Mouse (Mus musculus) forebrain, embryonic 12.5 days (tissue): ENCODE results near the gene Pigc. TPM values are rescaled to one million over a fixed set of nuclear protein-coding genes. Genes with fewer than 3 reads are reported as not detected.

Experiments
- ATAC-seq: fragments of 200-750 bp; cut with Nextera tagmentation; 2 replicates; pipeline ENCODE4 v1.8.0; 2017; ENCODE audit warnings: moderate TSS enrichment; ENCODE audit not compliant: low FRiP score
- H3K27ac ChIP-seq: fragments of 300-500 bp; sonication (generic); 2 replicates; pipeline ENCODE4 v1.5.1; 2016; ENCODE audit warnings: mild to moderate bottlenecking
- H3K27me3 ChIP-seq: fragments of 300-500 bp; sonication (generic); 2 replicates; pipeline ENCODE4 v1.6.1; 2016; ENCODE audit warnings: mild to moderate bottlenecking
- H3K36me3 ChIP-seq: fragments of 300-500 bp; sonication (generic); replicated peaks from 2 replicates; pipeline ENCODE4 v1.6.1; 2016; ENCODE audit warnings: mild to moderate bottlenecking
- H3K4me1 ChIP-seq: fragments of 300-500 bp; sonication (generic); 2 replicates; pipeline ENCODE4 v1.6.1; 2016
- H3K4me2 ChIP-seq: fragments of 300-500 bp; sonication (generic); 2 replicates; pipeline ENCODE4 v1.6.1; 2016; ENCODE audit warnings: mild to moderate bottlenecking, moderate library complexity
- H3K4me3 ChIP-seq: fragments of 300-500 bp; sonication (generic); replicated peaks from 2 replicates; pipeline ENCODE4 v1.5.1; 2016; ENCODE audit warnings: mild to moderate bottlenecking
- H3K9ac ChIP-seq: fragments of 300-500 bp; sonication (generic); 2 replicates; pipeline ENCODE4 v1.6.1; 2016; ENCODE audit warnings: mild to moderate bottlenecking
- H3K9me3 ChIP-seq: fragments of 300-500 bp; sonication (generic); 2 replicates; pipeline ENCODE4 v1.6.1; 2016
- WGBS: fragments of 180-500 bp; shearing (Covaris S2); methylation state at CpG from one replicate; pipeline ENCODE4 v1.1.7; 2016; 5-methylcytosine and 5-hydroxymethylcytosine counted together
- polyA plus RNA-seq: library from polyadenylated mRNA; unstranded; fragments of >200 nt; fragmentation: Nextera tagmentation; extraction: Ambion mirVana; gene quantifications from 2 replicates; pipeline ENCODE4 v1.2.1, GENCODE M21; 2016

Gene Pigc
- polyA plus RNA-seq, 1 experiment from 2014 or later = 29.4 TPM

GRCm38 (mm10) chr1:162003729-162004517 lies 34.9 kb downstream of the Pigc start:
- no peak for ATAC-seq
- H3K9me3 ChIP-seq = no peaks in the 10 kb centered on the region
- peak overlapping the region; percentile 68; the same call in 1 of the 2 replicates for H3K27ac ChIP-seq
- no peak overlapping the region for H3K4me3 ChIP-seq
- no peaks in the 10 kb centered on the region for H3K36me3 ChIP-seq
- no peak overlapping the region for H3K9ac ChIP-seq
- WGBS = 50% methylated on average over 14 of the region's 14 CpGs
- H3K4me2 ChIP-seq = no peak overlapping the region
- peaks cover 41% of the 10 kb centered on the region for H3K4me1 ChIP-seq
- H3K27me3 ChIP-seq = 0 out of 2 replicates have a peak, but pooled peaks cover 2% of the 10 kb centered on the region

GRCm38 (mm10) chr1:162004518-162004780 lies 35.5 kb downstream of the Pigc start:
- WGBS = 44% methylated on average over 7 of the region's 7 CpGs
- Histone ChIP-seq H3K4me3 (no peak overlapping the region), H3K27me3 (no peaks in the 10 kb centered on the region), H3K9ac (no peak overlapping the region), H3K36me3 (no peaks in the 10 kb centered on the region), H3K27ac (peak overlapping the region; percentile 68), H3K9me3 (no peaks in the 10 kb centered on the region), H3K4me1 (peaks cover 38% of the 10 kb centered on the region), H3K4me2 (no peak overlapping the region)
- ATAC-seq = no peak

DNA sequence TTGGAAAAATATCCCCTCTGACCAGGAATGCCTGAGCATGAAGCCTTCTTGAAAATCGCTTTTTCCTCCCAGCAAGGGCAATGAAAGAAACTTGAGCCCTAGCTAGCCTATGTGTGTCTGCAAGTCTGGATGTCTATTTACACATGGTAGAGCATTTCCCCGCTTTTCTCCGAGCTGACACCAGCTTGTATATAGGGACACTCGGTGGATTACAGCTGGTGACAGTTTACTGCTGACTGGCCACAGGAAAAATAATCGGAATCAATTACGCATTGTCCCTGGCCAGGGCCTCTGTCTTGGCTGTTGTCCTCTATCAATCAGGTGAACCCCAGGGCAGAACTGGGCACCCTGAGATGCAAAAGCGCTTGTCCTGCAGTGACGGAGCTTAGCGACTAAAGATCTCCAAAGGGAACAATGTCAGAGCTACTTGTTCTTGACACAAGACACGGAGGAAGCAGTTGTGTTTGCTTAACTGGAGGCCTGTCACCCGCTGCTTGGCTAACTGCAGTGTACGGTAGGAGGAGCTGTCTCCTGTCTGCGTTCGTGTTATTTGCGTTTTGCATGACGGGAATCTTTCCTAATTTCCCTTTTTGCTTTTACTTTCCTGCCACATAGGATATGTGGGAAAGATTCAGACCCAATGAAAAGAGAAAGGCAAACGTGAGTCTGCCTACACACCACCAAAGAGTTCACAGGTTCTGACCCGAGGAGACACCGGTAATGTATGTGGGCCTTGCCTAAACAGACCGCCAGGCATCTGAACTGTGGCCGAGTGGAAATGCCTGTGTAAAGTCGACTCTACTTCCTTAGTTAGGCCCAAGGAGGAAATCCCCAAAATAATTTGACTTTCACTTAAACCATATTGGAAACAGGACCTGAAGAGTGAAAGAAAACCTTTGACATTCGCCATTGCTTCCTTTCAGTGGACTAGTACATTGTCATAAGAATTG lies 36.1 kb downstream of the Pigc start:
- WGBS = 63% methylated on average over 23 of the region's 23 CpGs
- peak; percentile 43; the same call in 1 of the 2 replicates for ATAC-seq
- H3K27me3 ChIP-seq = no peaks in the 10 kb centered on the region
- H3K36me3 ChIP-seq = no peaks in the 10 kb centered on the region
- peak overlapping the region; percentile 15; the same call in 1 of the 2 replicates for H3K4me2 ChIP-seq
- no peak overlapping the region for H3K4me3 ChIP-seq
- H3K27ac ChIP-seq = peak overlapping the region; percentile 68
- H3K9ac ChIP-seq = 0 out of 2 replicates have a peak overlapping the region, but pooled peaks have one; percentile 4
- peaks cover 36% of the 10 kb centered on the region for H3K4me1 ChIP-seq
- H3K9me3 ChIP-seq = no peaks in the 10 kb centered on the region

GRCm38 (mm10) chr1:162006109-162006508 lies 37.1 kb downstream of the Pigc start:
- Histone ChIP-seq H3K27me3 (no peaks in the 10 kb centered on the region), H3K9me3 (no peaks in the 10 kb centered on the region), H3K4me1 (peaks cover 28% of the 10 kb centered on the region), H3K36me3 (no peaks in the 10 kb centered on the region), H3K4me2 (no peak overlapping the region), H3K9ac (no peak overlapping the region), H3K27ac (no peak overlapping the region), H3K4me3 (no peak overlapping the region)
- ATAC-seq = no peak
- 92% methylated on average over 9 of the region's 9 CpGs for WGBS

DNA sequence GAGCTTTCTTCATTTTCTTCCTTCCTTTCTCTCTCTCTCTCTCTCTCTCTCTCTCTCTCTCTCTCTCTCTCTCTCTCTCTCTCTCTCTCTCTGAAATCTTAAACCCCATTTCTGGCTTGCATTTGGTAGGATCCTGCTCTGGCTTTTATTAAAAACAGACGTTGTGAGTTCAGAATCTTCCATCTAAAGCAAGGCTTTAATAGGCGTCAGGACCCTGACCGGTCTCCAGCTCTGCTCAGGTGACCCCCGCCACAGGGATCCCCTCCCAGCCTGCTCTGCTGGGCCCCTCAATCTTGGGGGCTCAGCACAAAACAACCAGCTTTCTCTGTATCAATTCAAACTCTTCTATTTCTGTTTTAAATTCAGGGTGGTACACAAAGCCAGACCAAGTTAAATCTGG lies 39.2 kb downstream of the Pigc start:
- H3K4me3 ChIP-seq = no peak overlapping the region
- no peak overlapping the region for H3K4me2 ChIP-seq
- WGBS = 50% methylated on average over 4 of the region's 4 CpGs
- peak overlapping the region; percentile 63; the same call in 1 of the 2 replicates for H3K27ac ChIP-seq
- no peak for ATAC-seq
- no peaks in the 10 kb centered on the region for H3K9me3 ChIP-seq
- H3K36me3 ChIP-seq = no peaks in the 10 kb centered on the region
- H3K4me1 ChIP-seq = peaks cover 28% of the 10 kb centered on the region
- H3K9ac ChIP-seq = no peak overlapping the region
- H3K27me3 ChIP-seq = no peaks in the 10 kb centered on the region

DNA sequence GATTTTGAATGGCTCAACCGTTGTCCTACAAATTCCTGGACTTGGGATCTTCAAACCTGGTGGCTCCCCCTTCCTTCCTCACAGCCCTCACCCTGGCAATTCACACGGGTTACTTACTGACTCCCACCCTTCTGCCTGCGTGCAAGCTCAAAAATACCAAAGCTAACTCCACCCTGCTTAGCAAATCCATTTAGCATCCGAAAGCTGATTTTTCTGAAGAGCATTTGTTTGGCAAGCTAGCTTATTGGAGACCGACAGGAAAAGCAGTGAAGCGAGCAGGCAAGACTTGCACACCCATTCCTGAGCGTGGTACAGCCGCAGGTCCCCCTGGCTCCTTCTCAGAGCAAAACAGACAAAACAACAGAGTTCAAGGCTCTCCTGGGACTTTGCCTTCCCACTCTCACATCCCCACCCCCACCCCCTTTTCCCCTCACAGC lies 39.7 kb downstream of the Pigc start:
- H3K36me3 ChIP-seq = no peaks in the 10 kb centered on the region
- no peaks in the 10 kb centered on the region for H3K27me3 ChIP-seq
- H3K9ac ChIP-seq = no peak overlapping the region
- 50% methylated on average over 8 of the region's 8 CpGs for WGBS
- H3K4me1 ChIP-seq = peaks cover 26% of the 10 kb centered on the region
- H3K27ac ChIP-seq = peak overlapping the region; percentile 63
- ATAC-seq = no peak
- H3K4me3 ChIP-seq = no peak overlapping the region
- H3K9me3 ChIP-seq = no peaks in the 10 kb centered on the region
- no peak overlapping the region for H3K4me2 ChIP-seq

- ATAC-seq = no peak
- 74% methylated on average over 8 of the region's 8 CpGs for WGBS
- Histone ChIP-seq H3K9ac (no peak overlapping the region), H3K4me3 (no peak overlapping the region), H3K27ac (peak overlapping the region; percentile 63; the same call in 1 of the 2 replicates), H3K4me1 (peaks cover 22% of the 10 kb centered on the region), H3K4me2 (no peak overlapping the region), H3K36me3 (no peaks in the 10 kb centered on the region), H3K9me3 (no peaks in the 10 kb centered on the region), H3K27me3 (no peaks in the 10 kb centered on the region)
Observed at GRCm38 (mm10) chr1:162009086-162009485, 40.1 kb downstream of the Pigc start.

GRCm38 (mm10) chr1:162011523-162012245 lies 42.7 kb downstream of the Pigc start:
- peaks cover 8% of the 10 kb centered on the region for H3K4me1 ChIP-seq
- H3K4me3 ChIP-seq = no peak overlapping the region
- H3K27ac ChIP-seq = no peak overlapping the region
- H3K9me3 ChIP-seq = no peaks in the 10 kb centered on the region
- H3K36me3 ChIP-seq = no peaks in the 10 kb centered on the region
- ATAC-seq = no peak
- WGBS = 81% methylated on average over 16 of the region's 16 CpGs
- no peak overlapping the region for H3K9ac ChIP-seq
- no peak overlapping the region for H3K4me2 ChIP-seq
- H3K27me3 ChIP-seq = no peaks in the 10 kb centered on the region

- H3K9ac ChIP-seq = no peak overlapping the region
- H3K27me3 ChIP-seq = no peaks in the 10 kb centered on the region
- no peak overlapping the region for H3K27ac ChIP-seq
- no peak for ATAC-seq
- H3K9me3 ChIP-seq = no peaks in the 10 kb centered on the region
- no peaks in the 10 kb centered on the region for H3K36me3 ChIP-seq
- WGBS = 92% methylated on average over 4 of the region's 4 CpGs
- no peak overlapping the region for H3K4me3 ChIP-seq
- H3K4me1 ChIP-seq = peaks cover 8% of the 10 kb centered on the region
- H3K4me2 ChIP-seq = no peak overlapping the region
Observed at GRCm38 (mm10) chr1:162013561-162013960, 44.6 kb downstream of the Pigc start.

DNA sequence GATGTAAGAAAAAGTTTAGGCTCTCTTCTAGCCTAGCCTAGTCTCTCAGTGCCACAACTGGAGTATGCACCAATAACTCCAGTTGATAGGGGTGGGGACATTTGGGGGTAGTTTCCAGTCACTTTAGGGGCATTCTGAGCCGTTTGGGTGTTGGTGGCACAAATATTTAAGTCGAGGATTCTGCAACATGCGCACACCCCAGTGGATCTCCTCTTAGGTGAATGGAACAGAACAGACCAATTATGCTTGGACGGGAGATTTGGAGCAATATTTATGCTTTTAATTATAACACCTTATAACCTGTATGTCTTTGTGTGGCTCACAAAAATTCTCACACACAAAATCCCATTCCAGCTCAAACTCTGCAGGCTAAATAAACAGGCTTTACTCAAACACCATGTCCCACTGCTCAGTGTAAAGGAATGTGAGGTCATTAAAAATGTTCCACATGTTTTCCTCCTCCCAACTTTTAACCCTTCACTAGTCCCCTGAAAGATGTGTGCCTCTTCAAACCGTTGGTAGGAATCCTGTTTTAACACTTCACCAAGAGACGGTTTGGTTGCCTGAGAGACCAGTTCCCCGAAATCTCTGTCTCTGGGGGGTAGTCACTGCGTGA lies 46.4 kb downstream of the Pigc start:
- WGBS = 67% methylated on average over 8 of the region's 8 CpGs
- no peak overlapping the region for H3K4me3 ChIP-seq
- H3K9me3 ChIP-seq = no peaks in the 10 kb centered on the region
- H3K4me1 ChIP-seq = peaks cover 5% of the 10 kb centered on the region; the same call in 1 of the 2 replicates
- no peaks in the 10 kb centered on the region for H3K36me3 ChIP-seq
- no peak overlapping the region for H3K9ac ChIP-seq
- H3K4me2 ChIP-seq = no peak overlapping the region
- ATAC-seq = no peak
- no peaks in the 10 kb centered on the region for H3K27me3 ChIP-seq
- no peak overlapping the region for H3K27ac ChIP-seq

GRCm38 (mm10) chr1:162016982-162017381 lies 48.0 kb downstream of the Pigc start:
- ATAC-seq = no peak
- H3K9me3 ChIP-seq = no peaks in the 10 kb centered on the region
- H3K36me3 ChIP-seq = no peaks in the 10 kb centered on the region
- no peak overlapping the region for H3K4me3 ChIP-seq
- no peak overlapping the region for H3K9ac ChIP-seq
- H3K4me2 ChIP-seq = no peak overlapping the region
- 51% methylated on average over 7 of the region's 7 CpGs for WGBS
- H3K27me3 ChIP-seq = no peaks in the 10 kb centered on the region
- peaks cover 14% of the 10 kb centered on the region for H3K4me1 ChIP-seq
- H3K27ac ChIP-seq = peak overlapping the region; percentile 42; the same call in 1 of the 2 replicates
